Mouse (Mus musculus) monocyte, adult 2 months (primary cell): Measurements from ENCODE around the gene Ssh2.
"Not testable (repeated sequence)": the region's sequence is repeated elsewhere in the genome, so short reads cannot be mapped to it uniquely, and the experiment has no call there.

Experiments
- DNase-seq, 2 experiments: peaks; one replicate each; pipeline ENCODE4 v3.0.0; 2022; ENCODE audit warnings: low spot score in 2 of 2, low read depth in 1 of 2

Gene Ssh2

GRCm38 (mm10) chr11:77216761-77217130, 659 bp downstream of the Ssh2 start:
- DNase-seq: no peak

GRCm38 (mm10) chr11:77230765-77231164, 14.7 kb downstream of the Ssh2 start:
- no peak for DNase-seq

GRCm38 (mm10) chr11:77231514-77231913, 15.4 kb downstream of the Ssh2 start:
- DNase-seq: no peak

GRCm38 (mm10) chr11:77235267-77235666, 19.2 kb downstream of the Ssh2 start:
- DNase-seq: no peak

GRCm38 (mm10) chr11:77239658-77240345, 23.7 kb downstream of the Ssh2 start:
- DNase-seq: no peak

- no peak for DNase-seq
Observed at GRCm38 (mm10) chr11:77240466-77241246, 24.6 kb downstream of the Ssh2 start.

GRCm38 (mm10) chr11:77242912-77243311, 26.8 kb downstream of the Ssh2 start:
- no peak for DNase-seq

GRCm38 (mm10) chr11:77252826-77253225, 36.7 kb downstream of the Ssh2 start:
- DNase-seq: no peak

GRCm38 (mm10) chr11:77259441-77259840, 43.4 kb downstream of the Ssh2 start:
- no peak for DNase-seq

GRCm38 (mm10) chr11:77267401-77267800, 51.3 kb downstream of the Ssh2 start:
- DNase-seq: no peak

- DNase-seq: no peak
Observed at GRCm38 (mm10) chr11:77276000-77276399, 59.9 kb downstream of the Ssh2 start.

- not testable (repeated sequence) for DNase-seq
Observed at GRCm38 (mm10) chr11:77278538-77278937, 62.5 kb downstream of the Ssh2 start.

GRCm38 (mm10) chr11:77280219-77280618, 64.1 kb downstream of the Ssh2 start:
- DNase-seq: no peak

- no peak for DNase-seq
Observed at GRCm38 (mm10) chr11:77291447-77291846, 75.4 kb downstream of the Ssh2 start.

- DNase-seq: not testable (repeated sequence)
Observed at GRCm38 (mm10) chr11:77293673-77294072, 77.6 kb downstream of the Ssh2 start.

- DNase-seq: no peak
Observed at GRCm38 (mm10) chr11:77297246-77297645, 81.2 kb downstream of the Ssh2 start.

GRCm38 (mm10) chr11:77307205-77307604, 91.1 kb downstream of the Ssh2 start:
- no peak for DNase-seq

GRCm38 (mm10) chr11:77308533-77308932, 92.4 kb downstream of the Ssh2 start:
- no peak for DNase-seq

- no peak for DNase-seq
Observed at GRCm38 (mm10) chr11:77317721-77318477, 101.8 kb downstream of the Ssh2 start.

GRCm38 (mm10) chr11:77318478-77319118, 102.5 kb downstream of the Ssh2 start:
- no peak for DNase-seq

GRCm38 (mm10) chr11:77321214-77321613, 105.1 kb downstream of the Ssh2 start:
- DNase-seq: no peak
